Mouse (Mus musculus): ENCODE measurements around the gene Tm4sf1.

The Tm4sf1 gene

DNA sequence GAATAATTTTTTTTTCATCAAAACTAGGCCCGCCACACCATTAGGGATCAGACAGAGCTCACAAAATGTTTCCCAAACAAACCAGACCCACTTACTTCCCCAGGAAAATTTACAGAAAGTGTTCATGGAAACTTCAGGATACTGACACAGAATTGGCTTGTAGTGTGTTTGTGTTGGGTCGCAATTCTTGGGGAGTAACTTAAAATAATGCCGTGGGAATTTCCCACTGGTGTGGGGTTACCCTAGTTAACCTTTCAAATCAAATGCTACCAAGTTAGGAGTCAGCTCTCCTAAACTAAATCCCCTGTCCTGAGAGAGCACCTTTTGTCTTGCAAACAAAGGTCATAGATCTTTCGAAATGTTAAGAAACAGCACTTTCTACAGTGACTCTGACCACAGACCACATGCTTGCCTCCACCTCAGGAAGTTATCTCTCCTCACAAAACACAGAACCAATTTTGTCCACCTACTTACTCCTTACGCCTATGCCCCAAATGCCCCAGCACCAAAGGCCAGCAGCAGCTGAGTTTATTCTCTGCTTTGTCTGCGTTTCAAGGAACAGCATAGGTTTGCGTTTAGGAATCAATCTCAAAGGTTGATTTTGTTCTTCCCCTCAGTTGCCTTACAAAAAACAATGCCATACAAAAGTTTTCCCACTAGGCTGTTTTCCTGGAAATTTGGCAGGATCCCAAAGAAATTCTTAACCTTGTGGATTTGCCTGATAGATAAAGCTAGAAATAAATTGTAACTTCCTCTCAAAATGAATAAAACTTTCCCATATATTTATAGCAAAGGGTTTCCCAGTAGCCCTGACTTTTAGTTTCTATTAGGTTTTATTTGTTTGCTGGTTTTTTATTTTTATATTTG, 13.7 kb downstream of the Tm4sf1 start:
- no peak for DNase-seq (ENCODE audit: low read depth in 1 of 2, low spot score in 2 of 2)

DNA sequence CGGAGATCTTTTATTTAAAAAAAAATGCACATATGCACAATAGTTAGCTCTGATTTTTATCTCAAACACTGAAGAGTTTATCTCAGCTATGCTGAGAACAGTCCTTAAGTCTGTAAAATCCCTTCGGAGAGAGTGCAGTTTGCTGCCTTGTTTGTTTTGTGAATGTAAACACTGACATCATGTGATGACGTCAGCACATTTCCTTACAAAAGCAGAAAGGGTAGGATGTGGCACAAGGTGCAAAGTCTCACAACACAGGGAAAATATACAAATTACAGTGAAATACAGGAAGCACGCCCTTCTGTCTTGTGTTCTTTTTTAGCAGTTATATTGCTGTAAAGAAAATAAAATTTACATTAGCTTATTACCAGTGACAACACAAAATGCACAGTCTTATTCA, 14.3 kb downstream of the Tm4sf1 start:
- DNase-seq (ENCODE audit: low read depth in 1 of 2, low spot score in 2 of 2) = no peak

DNA sequence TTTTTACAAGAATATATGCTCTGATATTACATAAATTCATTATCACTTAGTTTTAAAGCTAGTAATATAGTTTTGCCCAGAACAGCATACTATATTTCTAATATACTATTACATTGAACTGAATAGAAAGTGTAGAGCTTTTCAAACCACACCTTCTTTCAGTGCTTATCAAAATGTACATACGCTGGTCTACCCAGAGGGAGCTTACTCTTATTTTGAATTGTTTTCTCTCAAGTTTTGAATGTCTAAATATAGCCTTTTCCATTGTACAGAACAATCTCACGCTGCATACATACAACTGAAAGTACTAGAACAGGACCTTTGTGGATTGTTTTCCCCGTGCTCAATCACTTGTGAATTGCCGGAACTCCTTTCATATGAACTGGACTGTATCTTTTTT, 23.6 kb downstream of the Tm4sf1 start:
- DNase-seq (ENCODE audit: low read depth in 1 of 2, low spot score in 2 of 2) = no peak

- no peak for DNase-seq (ENCODE audit: low read depth in 1 of 2, low spot score in 2 of 2)
These were observed 24.3 kb downstream of the Tm4sf1 start for GRCm38 (mm10) chr3:57277453-57277852.

DNA sequence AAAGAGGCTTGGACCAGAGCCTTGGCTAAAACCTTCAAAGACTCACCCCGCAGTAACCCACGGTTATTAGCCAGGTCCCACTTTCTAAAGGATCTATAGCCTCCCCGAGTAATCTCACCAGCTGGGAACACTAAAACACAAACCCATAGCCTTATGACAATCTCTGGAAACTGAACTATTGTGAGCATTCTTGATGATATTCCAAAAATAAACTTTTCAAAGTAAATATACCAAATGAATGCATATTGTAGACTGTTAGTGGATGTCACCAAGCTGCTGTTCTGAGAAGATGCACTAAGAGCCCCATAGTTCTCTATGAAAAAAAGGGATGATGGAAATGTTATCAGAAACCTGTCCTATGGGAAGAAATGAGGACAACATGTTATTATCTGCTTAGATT, 25.0 kb downstream of the Tm4sf1 start:
- no peak for DNase-seq (ENCODE audit: low read depth in 1 of 2, low spot score in 2 of 2)

- no peak for DNase-seq (ENCODE audit: low read depth in 1 of 2, low spot score in 2 of 2)
These were observed 32.8 kb downstream of the Tm4sf1 start for GRCm38 (mm10) chr3:57268994-57269393.

DNA sequence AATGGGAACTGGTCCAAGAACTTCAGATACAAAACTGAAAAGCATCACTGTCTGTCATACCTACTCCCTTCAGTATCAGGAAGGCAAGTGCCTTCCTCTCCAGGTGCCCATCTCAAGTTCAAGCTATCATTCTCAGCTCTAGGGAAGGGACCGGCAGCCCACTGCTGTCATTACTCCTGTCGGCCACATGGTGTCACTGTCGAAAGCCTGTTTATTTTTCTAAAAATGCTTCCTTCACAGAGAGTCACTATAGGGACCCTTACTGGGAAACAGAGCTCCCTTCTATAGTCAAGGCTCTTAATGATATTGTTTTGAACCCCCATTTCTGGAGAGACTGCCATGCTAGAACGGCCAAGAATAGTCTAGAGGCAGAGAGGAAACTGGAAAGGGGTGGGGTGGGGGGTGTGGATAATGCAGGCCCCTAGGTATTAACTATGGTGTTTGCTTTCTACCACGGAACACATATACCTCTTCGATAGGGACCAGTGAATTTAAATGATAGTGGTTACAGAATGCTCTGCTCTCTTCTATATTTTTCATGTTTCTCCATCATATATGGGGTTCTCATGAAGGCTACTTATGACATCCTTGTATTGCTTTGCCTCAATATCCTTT, 34.1 kb downstream of the Tm4sf1 start:
- DNase-seq (ENCODE audit: low read depth in 1 of 2, low spot score in 2 of 2) = no peak

DNA sequence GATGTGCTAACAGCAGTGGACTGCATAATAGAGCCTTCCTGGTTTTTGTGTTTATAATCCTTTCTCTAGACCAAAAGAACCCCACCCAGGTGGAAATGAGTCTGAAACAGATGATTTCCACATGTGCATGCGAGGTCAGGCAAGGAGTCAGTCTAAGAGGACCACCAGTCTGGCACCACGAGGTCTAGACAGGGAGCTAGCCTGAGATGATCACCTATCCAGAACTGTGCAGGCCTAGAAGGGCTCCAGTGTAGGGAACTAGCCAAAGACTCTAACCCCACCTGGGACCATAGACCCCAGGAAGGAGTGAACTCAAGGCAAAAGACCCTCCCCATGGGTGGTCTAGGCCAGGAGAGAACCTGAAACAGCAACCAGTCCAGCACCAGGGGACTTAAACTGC, 48.7 kb downstream of the Tm4sf1 start:
- no peak for DNase-seq (ENCODE audit: low read depth in 1 of 2, low spot score in 2 of 2)

- DNase-seq (ENCODE audit: low read depth in 1 of 2, low spot score in 2 of 2) = no peak
These were observed 49.2 kb downstream of the Tm4sf1 start for GRCm38 (mm10) chr3:57252551-57252950.

DNA sequence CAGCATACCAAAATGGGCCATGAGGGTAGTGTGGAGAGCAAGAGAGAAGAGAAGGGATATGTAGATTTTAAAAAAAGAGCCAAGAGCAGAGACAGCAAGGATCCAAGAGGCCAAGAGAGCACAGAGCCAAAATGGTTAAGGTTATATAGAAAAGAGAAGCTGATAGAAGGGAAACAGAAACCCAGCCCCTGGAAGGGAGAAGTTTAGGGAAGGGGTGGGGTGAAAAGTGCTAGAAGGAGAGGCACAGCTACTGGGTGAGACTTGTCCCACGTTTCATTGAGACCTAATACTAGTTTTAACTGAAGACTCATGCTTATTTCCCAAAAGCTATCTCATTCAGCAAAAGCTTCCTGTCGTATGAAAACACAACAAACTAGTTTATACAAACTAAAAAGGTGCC, 56.5 kb downstream of the Tm4sf1 start:
- DNase-seq (ENCODE audit: low read depth in 1 of 2, low spot score in 2 of 2) = no peak

Data from monocyte, adult 2 months (primary cell).